Mouse (Mus musculus) CD4-positive helper T cell, adult 2 months (primary cell): ENCODE measurements around the gene Kazn.
A peak's percentile ranks its signal among the peaks of the same experiment; 100 is the strongest.

Experiments used
- DNase-seq: peaks from one replicate; pipeline ENCODE4 v3.0.0-alpha.2; 2012; ENCODE audit warnings: low read depth, missing footprints, low spot score

The Kazn gene

DNA sequence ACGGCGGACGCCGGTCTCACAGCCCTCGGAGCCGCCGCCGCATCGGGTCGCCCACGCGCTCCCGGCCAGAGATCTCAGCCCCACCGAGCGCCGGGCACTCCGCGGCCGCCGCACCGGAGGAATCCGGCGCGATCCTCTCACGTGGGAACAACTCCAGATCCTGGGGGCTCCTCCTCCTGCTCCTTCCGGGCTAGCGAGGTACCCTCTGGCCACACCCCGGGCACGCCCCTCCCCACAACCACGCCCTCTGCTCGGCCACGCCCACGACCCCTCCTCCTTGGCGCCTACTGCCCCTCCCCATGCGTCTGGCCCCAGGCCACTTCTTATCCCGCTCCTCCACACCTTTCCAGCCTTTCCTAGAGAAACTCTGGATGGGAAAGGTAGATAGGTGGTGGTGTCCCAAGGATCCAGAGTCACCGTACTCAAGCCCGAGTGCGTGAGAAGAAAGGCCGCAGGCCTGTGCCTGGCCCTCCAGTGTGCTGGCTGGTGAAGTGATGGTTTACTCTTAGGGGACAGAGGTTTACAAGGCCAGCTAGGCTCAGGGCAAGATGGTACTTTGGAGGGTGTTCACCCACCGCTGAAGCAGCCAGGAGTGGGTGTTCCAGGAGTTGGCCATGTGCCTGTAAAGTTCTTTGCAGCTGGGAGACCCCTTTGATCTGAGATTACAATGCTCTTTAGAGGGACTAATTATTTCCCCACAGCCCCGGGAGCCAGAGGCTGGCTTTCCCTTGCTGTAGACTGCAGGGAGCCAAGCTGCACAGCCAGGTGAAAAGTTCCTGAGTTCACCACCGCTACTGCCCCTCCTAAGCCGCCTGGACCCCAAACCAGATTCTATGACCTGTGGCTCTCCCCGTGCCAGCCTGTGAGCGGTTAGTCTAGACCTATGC lies at the start of gene Kazn:
Gene Kazn (minus strand): TSS at position 162 of the 887 bp plus-strand sequence.
- DNase-seq = peak; percentile 18

DNA sequence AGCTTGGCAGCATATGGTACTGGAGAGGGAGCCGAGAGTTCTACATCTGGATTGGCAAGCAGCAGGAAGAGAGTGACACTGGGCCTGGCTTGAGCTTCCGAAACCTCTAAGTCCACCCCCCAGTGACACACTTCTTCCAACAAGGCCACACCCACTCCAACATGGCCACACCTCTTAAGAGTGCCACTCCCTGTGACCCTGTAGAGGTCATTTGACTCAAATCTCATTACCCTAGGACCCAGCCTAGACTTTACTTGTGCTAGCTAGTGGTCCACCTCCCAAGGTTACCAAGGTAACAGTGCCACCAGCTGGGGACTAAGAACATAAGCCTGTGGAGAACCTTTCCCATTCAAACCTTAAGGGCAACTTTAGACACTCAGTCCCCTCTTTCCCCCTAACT lies 46.3 kb upstream of the Kazn start:
- no peak for DNase-seq

DNA sequence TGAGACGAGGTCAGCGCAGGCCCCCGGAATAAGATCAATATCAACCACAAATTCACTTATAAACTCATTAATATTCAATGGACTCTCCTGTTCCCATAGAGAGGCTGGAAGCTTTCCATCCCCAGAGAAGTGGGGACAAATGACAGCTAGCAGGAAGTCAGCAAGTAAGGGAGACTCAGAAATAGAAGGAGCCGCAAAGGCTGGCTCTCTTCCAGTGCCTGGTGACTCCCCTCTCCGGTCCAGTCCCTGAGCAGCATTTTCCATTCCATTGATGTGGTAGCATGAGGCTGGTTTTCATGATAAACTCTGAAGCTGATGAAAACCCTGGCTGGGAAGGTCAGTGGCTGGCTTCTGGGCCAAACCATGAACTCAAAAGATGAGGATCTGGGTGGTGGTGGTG lies 44.7 kb upstream of the Kazn start:
- DNase-seq = no peak

DNA sequence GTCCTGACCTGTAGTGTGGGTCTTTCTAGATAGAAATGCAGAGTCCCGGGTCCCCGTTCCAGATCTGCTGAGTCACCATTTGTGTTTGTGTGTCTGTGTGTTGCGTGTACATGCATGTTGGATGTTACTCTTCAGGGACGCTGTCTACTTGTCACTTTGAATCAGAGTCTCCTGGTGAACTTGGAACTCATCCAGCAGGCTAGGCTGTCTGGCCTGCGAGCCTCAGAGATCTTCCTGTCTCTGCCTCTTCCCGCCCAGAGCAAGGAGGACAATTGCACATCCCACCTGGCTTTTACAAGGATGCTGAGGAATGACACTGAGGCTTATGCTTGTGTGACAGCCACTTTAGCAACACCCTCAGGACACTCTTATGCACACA lies 39.0 kb upstream of the Kazn start:
- no peak for DNase-seq

DNA sequence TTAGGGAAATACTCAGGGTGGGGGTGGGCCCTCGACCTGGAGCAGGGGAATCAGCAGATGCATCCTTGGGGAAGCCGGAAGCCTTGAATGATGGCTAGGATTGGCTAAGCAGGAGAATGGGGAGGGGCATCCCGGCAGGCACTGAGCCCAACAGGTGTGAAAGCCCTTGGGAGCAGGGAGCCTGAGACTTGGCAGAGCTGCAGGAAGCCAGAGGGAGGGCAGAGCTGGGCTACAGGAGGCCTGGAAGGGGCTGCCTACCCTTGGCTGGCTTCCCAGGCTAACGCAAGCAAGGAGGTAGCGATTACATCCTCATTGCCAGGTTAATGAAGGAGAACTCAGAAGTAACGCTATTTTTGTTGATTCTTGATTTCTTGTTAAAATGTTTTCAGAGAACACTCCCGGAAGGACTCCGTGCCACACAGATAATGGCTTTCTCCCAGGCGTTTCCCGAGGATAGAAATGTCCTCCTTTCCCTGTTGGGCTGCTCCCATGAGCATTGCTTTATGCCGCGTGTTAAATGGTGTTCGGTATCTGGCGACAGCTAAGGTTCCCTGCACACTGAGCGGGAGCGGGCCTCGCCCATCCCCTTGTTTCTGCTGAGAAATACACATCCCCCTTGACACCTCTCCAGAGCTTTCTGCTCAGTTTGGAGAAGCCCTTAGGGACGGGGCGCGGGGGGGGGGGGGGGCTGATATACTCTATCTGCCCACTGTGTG lies 38.4 kb upstream of the Kazn start:
- DNase-seq = no peak

DNA sequence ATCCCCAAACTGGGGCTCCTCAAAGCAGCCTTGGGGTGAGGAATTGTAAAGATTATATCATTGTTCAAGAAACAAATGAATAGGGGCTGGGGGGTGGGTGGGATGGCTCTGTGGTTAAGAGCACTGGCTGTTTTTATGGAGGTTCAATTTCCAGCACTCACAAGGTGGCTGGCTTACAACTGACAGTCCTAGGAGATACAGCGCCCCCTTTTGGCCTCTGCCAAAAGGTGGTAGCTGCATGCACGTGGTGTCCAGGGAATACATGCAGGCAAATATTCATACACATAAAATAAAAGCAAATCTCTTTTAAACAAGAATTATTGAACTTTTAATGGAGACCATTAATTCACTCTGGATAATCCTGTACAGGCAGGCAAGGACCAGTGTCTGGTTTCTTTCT lies 36.0 kb upstream of the Kazn start:
- no peak for DNase-seq

DNA sequence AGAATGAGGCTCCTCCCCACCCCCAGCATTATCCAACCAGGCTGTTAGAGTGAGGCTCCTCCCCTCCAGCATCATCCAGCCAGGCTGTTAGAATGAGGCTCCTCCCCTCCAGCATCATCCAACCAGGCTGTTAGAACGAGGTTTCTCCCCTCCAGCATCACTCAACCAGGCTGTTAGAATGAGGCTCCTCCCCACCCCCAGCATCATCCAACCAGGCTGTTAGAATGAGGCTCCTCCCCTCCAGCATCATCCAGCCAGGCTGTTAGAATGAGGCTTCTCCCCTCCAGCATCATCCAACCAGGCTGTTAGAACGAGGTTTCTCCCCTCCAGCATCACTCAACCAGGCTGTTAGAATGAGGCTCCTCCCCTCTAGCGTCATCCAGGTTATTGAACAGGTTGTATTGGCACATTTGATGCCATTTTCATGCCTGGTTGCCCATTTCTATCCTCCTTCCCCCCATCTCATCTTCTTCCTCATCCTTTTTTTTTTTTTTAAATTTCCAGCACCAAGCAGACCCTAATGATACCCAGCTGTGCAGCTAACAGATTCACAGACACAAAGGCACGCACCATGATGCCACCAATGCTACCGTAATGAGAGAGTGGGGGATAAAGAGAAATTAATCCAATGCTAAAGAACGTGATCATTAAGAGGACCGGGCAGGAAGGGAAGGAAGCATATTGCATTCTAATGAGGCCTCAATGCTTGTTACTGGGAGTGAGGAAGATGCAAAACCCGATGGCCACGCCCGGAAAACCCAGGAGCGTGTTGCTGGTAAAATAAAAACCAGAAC lies 35.4 kb upstream of the Kazn start:
- no peak for DNase-seq

DNA sequence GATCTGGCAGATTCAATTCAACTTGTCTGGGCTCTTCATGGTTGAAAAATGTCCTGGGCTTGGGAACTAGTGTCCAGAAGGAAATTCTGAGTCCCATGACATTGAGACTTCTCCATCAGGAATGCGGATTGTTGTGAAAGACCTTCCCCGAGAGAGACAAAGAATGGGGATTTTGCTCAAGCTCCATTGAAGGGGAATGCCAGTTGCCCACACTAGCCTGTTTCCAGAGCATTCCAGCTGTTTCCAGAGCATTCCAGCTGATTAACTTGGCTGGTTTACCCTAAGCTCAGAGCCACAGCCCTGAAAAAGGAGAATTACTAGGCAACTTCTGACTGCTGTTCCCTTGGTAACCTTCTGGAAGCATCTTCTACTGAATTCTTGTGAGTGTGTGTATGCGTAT lies 32.3 kb upstream of the Kazn start:
- no peak for DNase-seq

DNA sequence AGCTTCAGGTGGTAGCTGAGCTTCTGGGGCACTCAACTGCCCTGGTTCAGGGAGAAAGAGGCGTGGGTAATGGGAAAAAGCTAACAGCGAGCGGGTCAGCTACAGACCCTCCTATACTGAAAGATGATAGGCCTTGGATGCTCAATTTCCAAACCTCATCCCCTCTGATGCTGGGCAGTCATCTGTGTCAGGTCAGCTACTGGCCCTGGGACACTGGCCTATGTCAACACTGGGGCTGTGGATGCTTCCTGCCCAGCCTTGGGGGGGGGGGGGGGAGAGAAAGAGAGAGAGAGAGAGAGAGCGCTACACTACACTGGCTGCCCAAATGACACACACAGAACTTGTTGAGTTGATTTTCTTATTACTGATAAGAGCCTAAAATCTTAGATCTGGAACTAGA lies 28.6 kb upstream of the Kazn start:
- no peak for DNase-seq

DNA sequence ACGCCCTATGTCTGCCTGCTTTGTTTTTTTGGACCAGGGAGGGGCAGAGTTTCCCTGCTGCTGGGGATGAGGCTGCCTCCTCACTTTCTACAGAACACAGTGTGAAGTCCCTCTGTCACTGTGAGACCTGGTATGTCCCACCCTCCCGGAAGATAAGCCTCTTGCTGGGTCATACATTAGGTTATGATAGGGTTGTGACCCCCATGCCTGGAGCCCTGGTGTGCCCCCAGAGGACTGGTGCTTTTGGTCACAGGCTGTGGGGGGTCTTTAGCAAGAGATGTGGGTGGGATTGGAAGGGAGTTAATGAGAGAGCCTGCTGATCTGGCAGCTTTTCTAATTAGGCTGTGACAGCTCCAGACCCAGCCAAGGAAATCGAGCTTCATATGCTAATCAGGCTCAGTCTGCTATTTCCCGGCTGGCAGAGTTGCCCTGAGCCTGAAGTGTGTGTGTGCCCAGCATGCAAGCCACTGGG lies 28.2 kb upstream of the Kazn start:
- DNase-seq = no peak

DNA sequence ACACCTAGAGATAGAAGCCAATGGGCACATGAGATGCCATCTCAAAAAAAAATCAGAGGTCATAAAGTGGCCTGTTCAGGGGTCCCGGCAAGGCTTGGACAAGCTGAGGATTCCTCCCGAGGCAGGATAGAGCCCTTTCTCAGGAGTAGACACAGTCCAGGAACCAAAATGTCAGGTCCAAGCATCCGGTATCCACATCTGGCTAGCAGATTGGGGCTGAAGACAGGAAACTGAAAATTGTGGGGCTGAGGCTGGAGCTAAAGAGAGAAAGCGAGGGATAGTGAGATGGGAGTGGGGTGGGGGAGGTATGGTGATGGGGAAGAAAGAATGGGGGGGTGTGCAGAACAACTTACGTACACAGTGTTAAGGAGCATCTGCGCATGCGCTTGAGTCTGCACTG lies 25.1 kb upstream of the Kazn start:
- no peak for DNase-seq

DNA sequence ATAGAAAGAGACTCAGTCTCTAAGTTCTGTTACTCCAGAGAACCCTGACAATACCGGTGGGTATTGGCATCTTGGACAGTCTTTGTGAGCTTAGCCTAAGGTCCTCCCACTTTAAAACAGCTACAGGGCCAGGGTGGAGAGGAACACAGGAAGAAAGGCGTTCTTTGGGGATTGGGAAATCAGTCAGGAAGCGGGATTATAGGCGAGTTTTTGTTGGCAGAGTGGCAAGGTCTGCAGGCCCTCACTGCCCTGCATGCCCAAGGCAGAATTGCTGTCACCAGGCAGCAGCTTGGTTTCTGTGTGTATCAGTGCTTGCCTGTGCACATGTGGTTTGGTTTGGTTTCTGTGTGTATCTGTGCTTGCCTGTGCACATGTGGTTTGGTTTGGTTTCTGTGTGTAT lies 22.5 kb upstream of the Kazn start:
- no peak for DNase-seq

DNA sequence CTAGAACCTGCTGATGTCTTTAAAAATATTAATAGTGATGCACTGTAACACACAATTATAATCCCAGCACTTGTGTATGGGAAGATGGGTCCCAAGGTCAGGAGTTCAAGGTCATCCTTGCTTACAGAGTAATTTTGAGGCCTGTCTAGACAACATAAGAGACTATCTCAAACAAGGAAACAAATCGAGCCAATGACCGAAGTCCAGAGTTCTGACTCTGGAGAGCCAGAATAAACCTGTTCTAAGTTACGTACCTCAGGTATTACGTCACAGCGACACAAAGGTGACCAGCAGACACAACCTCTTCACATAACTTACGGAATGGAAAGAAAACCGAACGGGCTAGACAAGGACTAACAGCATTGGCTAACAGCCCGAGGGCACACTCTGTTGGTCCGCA lies 19.5 kb upstream of the Kazn start:
- no peak for DNase-seq

DNA sequence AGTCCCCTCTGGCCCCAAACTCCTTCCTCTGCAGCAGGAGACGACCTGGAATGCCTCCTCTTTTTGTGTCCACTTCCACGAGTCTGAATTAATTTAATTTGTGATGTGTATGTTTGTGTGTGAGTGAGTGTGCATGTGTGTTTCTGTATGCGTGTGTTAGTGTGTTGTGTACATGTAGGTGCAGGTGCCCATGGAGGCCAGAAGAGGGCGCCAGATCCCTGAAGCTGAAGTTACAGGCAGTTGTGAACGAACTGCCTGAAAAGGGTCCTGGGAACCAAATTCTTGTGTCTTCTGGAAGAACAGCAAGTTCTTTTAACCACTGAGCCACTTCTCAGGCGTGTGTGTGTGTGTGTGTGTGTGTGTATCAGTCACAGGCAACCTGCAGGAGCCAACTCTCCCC lies 14.9 kb upstream of the Kazn start:
- DNase-seq = no peak

DNA sequence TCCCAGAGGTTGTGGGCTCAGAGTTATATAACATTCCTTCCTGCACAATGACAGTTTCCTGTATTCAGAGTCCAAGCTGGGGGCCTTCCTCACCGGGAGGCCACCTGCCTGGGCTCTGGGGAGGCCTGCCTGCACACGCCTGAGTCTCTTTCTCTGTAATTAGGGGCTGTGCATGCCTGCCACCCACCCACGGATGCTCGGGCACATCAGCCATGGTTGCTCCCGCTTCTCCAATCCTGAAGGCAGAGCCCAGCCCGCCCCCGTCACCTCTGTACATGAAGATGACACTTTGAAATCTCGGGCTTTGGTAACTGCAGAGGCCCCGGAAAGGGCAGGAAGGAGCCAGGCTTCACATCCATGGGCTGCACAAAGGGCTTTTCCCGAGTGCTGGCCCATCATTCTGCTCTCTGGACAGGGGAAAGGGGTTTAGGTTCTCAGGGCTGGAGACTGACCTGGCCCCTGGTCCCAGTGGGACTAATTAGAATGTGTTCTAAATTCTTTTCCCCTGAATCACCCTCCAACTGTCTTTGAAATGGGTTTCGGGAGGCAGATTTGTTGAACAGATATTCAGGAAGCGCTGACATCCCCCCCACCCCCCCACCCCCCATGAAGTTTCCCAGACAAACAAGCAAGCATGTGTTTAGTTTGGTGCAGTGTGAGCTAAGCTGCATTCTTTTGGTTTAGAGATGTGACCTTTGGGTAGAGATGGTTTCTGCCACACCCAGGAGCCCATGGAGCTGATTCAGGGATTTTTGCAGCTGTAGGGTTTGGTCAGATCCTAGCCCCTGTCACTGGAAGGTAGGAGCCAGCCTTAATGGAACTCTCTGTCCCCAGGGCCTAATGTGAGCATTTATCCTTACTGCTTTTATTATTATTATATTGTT lies 12.5 kb upstream of the Kazn start:
- DNase-seq = no peak

DNA sequence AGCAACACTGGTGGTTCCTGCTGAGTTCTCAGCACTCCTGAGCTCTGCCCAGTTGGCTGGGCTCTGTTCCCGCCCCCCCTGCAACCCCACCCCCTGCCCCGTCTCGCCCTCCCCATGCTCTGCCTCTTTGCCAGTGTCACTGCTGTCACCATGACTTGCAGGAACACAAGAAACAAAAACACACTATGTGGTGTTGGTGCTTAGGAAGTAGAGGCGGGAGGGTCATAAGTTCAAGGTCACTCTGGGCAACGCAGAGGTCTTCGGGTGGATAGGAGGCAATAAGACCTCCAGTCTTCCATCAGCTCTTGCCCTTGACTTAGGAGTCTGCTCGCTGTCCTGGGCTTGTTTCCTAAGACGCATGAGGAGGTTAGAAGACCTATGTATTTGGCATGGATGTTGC lies 10.9 kb upstream of the Kazn start:
- DNase-seq = no peak

DNA sequence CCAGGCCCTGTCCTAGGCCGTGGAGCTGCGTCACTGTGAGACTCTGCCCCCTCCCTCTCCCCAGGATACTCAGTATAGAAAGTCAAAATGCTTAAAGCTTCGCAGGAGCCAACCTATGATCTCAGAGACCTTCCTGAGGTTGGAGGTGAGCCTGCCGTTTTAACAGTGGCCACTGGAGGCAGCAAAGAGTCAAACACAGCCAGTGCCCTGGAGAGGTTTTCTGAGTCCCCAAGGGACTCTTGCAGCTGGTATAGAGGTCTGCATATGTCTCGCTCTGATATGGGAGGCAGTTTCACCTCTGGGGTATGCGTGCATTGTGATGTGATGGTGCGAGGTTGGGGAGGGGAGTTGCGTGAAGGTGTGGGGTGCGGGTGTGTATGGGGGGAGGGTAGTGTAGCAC lies 10.2 kb upstream of the Kazn start:
- DNase-seq = no peak

DNA sequence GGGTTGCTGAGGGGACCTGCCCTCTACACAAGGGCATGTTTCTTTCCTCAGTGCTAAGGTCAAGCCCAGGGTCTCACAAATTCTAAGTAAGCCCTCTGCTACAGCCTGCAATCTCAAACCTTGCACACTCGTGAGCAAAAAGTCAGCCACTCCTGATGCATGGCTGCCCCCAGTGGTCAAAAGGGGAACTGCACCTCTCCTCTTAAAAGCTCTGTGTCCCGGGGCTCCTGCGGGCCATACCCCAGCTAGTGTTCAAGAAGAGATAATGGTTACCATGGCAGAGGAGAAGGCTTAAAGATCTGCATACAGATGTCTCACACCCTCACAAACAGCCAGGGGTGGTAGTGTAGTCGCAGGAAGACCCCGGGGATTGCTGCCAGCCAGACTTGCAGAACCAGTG lies 9.2 kb upstream of the Kazn start:
- peak; percentile 31 for DNase-seq

DNA sequence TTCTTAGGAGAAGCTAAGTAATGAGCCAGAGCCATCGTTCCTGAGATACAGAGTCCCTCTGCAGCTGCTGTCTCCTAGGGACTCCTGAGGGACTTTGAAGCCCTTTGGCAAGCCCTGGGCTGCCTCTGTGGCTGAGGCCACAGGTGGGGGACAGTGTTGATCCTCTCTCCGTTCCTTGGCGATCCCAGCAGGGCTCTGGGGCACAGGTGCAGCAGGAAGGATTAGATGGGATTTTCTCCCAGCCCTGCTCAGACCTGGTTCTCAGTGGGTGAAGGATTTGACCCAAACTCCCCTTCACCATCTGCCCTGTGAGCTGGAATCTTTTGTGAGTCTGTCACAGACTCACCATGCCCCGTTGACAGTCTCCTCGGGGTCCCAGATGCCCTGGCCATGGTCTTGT lies 7.5 kb upstream of the Kazn start:
- no peak for DNase-seq

DNA sequence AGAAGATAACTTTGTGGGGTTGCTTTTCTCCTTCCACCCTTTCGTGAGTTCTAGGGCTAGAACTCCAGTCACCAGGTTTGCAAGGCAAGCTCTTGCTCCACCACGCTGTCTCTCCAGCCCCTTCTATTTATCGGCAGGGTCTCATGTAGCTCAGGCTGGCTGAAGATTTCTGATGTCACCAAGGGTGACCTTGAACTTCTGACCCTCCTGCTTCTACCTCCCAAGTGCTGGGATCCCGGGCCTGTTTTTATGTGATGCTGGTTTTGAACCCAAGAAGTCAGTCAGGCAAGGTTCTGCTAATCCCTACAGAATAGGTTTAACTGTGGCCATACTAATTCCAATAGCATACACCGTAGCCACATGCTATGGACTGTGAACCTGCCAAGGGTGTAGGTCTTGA lies 5.4 kb upstream of the Kazn start:
- DNase-seq = no peak

DNA sequence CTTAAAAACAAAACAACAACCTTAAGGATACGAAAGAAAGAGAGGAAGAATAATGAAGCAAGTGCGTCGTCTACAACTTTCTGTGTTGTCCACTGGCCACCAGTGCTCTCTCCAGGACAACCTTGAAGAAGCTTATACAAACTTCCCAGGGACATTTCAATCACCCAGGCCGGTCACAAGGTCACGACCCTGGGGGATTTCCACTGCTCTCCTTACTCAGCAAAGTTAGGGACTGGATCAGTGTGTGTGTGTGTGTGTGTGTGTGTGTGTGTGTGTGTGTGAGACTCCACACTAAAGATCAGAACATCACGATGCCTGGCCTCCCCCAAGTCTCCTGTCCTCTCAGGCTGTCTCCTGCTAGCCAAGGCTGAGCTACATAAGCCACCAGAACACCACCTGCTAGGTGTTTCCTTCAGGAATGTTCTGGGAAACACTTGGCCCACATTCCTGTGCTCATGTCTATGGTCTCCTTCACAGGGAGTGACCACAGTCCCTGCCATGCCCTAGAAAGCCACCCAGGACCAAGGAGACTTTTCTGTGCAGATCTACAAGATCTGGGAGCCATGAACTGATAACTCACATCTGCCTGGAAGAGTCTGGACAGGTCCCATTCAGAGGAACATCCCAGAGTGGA lies 3.7 kb upstream of the Kazn start:
- no peak for DNase-seq
